ENCODE assay signal across 8 mouse cellular contexts in the genomic region with DNA sequence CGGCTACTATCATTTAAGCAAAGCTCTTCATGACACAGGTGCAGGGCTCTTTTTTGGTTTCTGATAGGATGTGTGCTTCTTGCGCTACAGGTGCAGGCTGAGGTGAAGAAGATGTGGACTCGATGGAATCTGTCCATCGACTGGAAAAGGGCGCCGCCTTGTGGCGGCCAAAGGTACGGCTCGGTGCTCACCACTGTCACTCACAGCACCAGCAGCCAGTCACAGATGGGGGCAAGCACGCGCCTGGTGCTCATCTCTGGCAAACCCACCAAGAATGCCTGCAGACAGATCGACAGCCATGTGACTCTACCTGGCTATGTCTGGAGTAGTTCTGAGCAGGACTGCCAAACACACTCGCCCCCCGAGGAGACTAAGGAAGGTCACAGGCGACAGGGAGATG.
A peak's percentile ranks its signal among the peaks of the same experiment; 100 is the strongest.
DNase-seq lines count a peak whose midpoint lies in the region; TF ChIP-seq lines count a peak whose summit lies in the region.

No protein-coding gene starts in this region.

- intact Hi-C loops in heart, postnatal 25 days (cut with DNase I) = no loop called here

- peak; percentile 66 for TF ChIP-seq RAD21 in CH12.LX (IDR thresholded peaks at IDR 0.05; ENCODE audit: low read depth, low read length)

- H3K4me2 ChIP-seq in CH12.LX (ENCODE audit: insufficient read depth, low read depth, poor library complexity, severe bottlenecking) = no peak overlapping the region; the same call in 1 of the 2 replicates

- no peaks in the 10 kb centered on the region for H3K79me2 ChIP-seq in CH12.LX (replicated peaks; ENCODE audit: control insufficient read depth, extremely low read depth, insufficient read depth, poor library complexity, severe bottlenecking)

- no peak for TF ChIP-seq POLR2A in CH12.LX (IDR thresholded peaks at IDR 0.05; ENCODE audit: low read depth, low read length)

- H3K4me3 ChIP-seq in CH12.LX (replicated peaks in 1 of 3; ENCODE audit: low read depth in 2 of 3, low read length in 2 of 3, poor library complexity in 1 of 3) = no peak overlapping the region

- DNase-seq in heart, postnatal 4 days = peak; percentile 18
- DNase-seq in heart, postnatal 25 days (ENCODE audit: low spot score) = no peak
- peak; percentile 56 for DNase-seq in CH12.LX (ENCODE audit: extremely low read depth)
- DNase-seq in adrenal gland, postnatal 36 days = peak; percentile 61 to 69
- peak; percentile 42 for DNase-seq in embryo, embryonic 9.5 days (ENCODE audit: extremely low spot score)
- peak; percentile 36 to 38 for DNase-seq in left cerebral cortex, adult 18-20 months (ENCODE audit: low spot score in 2 of 2)
- DNase-seq in ovary, postnatal 14 days (ENCODE audit: low spot score) = peak; percentile 8
- no peak for DNase-seq in MN1 (ENCODE audit: low spot score)

- dilution Hi-C loops in CH12.LX (cut with MboI; ENCODE audit: extremely low pct_ligation_motif_present, extremely low pct_unique_long_range_greater_than_20kb, low sequenced_read_pairs) = no loop called here

- H3K9ac ChIP-seq in CH12.LX (ENCODE audit: insufficient read depth, low read depth) = no peak overlapping the region

- in situ Hi-C loops in CH12.LX (cut with MboI; ENCODE audit: low pct_ligation_motif_present, low pct_unique_long_range_greater_than_20kb, low sequenced_read_pairs) = no loop called here

- no peak for TF ChIP-seq EP300 in CH12.LX (IDR thresholded peaks at IDR 0.05; ENCODE audit: low read length)

- H3K4me1 ChIP-seq in CH12.LX (ENCODE audit: control insufficient read depth in 1 of 2, insufficient read depth in 2 of 2) = no peaks in the 10 kb centered on the region

- H3K36me3 ChIP-seq in CH12.LX (replicated peaks in 1 of 2; ENCODE audit: control insufficient read depth in 1 of 2, insufficient read depth in 1 of 2, low read length in 1 of 2) = no peaks in the 10 kb centered on the region

- no peak overlapping the region for H3K27ac ChIP-seq in CH12.LX (ENCODE audit: insufficient read depth, low read depth)

- no peaks in the 10 kb centered on the region for H3K9me3 ChIP-seq in CH12.LX (replicated peaks; ENCODE audit: low read length)

- no peaks in the 10 kb centered on the region for H3K27me3 ChIP-seq in CH12.LX (replicated peaks)

- TF ChIP-seq CTCF in CH12.LX (conservative IDR thresholded peaks at IDR 0.05 in 1 of 2, IDR thresholded peaks at IDR 0.05 in 1 of 2; ENCODE audit: low read depth in 2 of 2, low read length in 2 of 2) = peak; percentile 85 to 94

TF ChIP-seq in CH12.LX, 34 proteins besides CTCF, POLR2A, EP300 and RAD21:
- TF ChIP-seq RCOR1 (conservative IDR thresholded peaks at IDR 0.05; ENCODE audit: low read depth, low read length) = no peak
- TF ChIP-seq IRF4 (IDR thresholded peaks at IDR 0.05; ENCODE audit: low read depth, low read length) = no peak
- TF ChIP-seq ZC3H11A (IDR thresholded peaks at IDR 0.05; ENCODE audit: low read depth, low read length) = 0 out of 2 replicates have a peak, but pooled peaks have one; percentile 1
- TF ChIP-seq HCFC1 (IDR thresholded peaks at IDR 0.05; ENCODE audit: low read depth, low read length) = no peak
- peak; percentile 91 for TF ChIP-seq SMC3 (IDR thresholded peaks at IDR 0.05; ENCODE audit: low read depth, low read length)

Comparison
In these comparisons a context has a peak if more than half of its experiments do, and no peak if none do; other contexts are left out.
1. DNase-seq: peak in heart, postnatal 4 days (single experiment), CH12.LX (single experiment), adrenal gland, postnatal 36 days (2 of 2), embryo, embryonic 9.5 days (single experiment), left cerebral cortex, adult 18-20 months (2 of 2) and ovary, postnatal 14 days (single experiment); none in heart, postnatal 25 days (single experiment) and MN1 (single experiment).